Mouse (Mus musculus) kidney, adult 2 months (tissue): ENCODE measurements at regions not wholly inside any gene's neighbourhood (a gene's known extent, or its start where the extent isn't known, plus 50 kb on each side); places are given as distances from the start of the nearest gene placed in this dataset.

Source experiments
- DNase-seq: peaks from one replicate; pipeline ENCODE4 v3.0.0; 2021
- H3K27ac ChIP-seq: fragments of 200-500 bp; 2 replicates; pipeline ENCODE4 v1.5.1; 2012; ENCODE audit warnings: low read depth, low read length, control low read depth, inconsistent platforms; ENCODE audit not compliant: insufficient read depth
- H3K27me3 ChIP-seq: fragments of 200-500 bp; replicated peaks from 2 replicates; pipeline ENCODE4 v1.6.1; 2012; ENCODE audit warnings: mild to moderate bottlenecking, moderate library complexity, low read length, inconsistent platforms; ENCODE audit not compliant: control insufficient read depth, insufficient read depth
- H3K36me3 ChIP-seq: fragments of 200-500 bp; 2 replicates; pipeline ENCODE4 v1.6.1; 2012; ENCODE audit warnings: mild to moderate bottlenecking, moderate library complexity, low read length, inconsistent platforms; ENCODE audit not compliant: control insufficient read depth, insufficient read depth
- H3K4me1 ChIP-seq: fragments of 200-500 bp; 2 replicates; pipeline ENCODE4 v1.6.1; 2011; ENCODE audit warnings: low read length; ENCODE audit not compliant: control insufficient read depth, insufficient read depth
- H3K4me3 ChIP-seq: fragments of 200-500 bp; 2 replicates; pipeline ENCODE4 v1.5.1; 2011; ENCODE audit warnings: mild to moderate bottlenecking, low read depth, low read length, control low read depth; ENCODE audit not compliant: insufficient read depth
- CTCF ChIP-seq: fragments of 200-500 bp; conservative IDR thresholded peaks from 2 replicates; pipeline ENCODE4 v1.5.1; 2011; ENCODE audit warnings: low read depth, mild to moderate bottlenecking, control low read depth, low read length, moderate library complexity, mixed read lengths; ENCODE audit not compliant: insufficient read depth, insufficient read length
- POLR2A ChIP-seq: fragments of 200-500 bp; IDR thresholded peaks from one replicate; pipeline ENCODE4 v1.6.1; 2011; ENCODE audit warnings: low read depth, low read length, control low read depth
- WGBS: fragments of 180-500 bp; shearing (Covaris S2); methylation state at CpG from one replicate; pipeline ENCODE4 v1.1.7; 2018; 5-methylcytosine and 5-hydroxymethylcytosine counted together

GRCm38 (mm10) chr15:88548261-88548660 is 51.8 kb upstream of the Zdhhc25 start:
- WGBS, result 46% methylated on average over 6 of the region's 6 CpGs
- no peaks in the 10 kb centered on the region for H3K36me3 ChIP-seq
- no peak for TF ChIP-seq POLR2A
- no peak for TF ChIP-seq CTCF
- H3K4me1 ChIP-seq, result no peaks in the 10 kb centered on the region
- H3K27me3 ChIP-seq, result no peaks in the 10 kb centered on the region
- no peak overlapping the region for H3K4me3 ChIP-seq
- no peak overlapping the region for H3K27ac ChIP-seq
- no peak for DNase-seq
